Mouse (Mus musculus) forebrain, embryonic 14.5 days (tissue): ENCODE measurements around the gene Slc16a14. TPM values are rescaled to one million over a fixed set of nuclear protein-coding genes. Genes with fewer than 3 reads are reported as not detected.

Source experiments
- ATAC-seq: fragments of 200-750 bp; cut with Nextera tagmentation; 2 replicates; pipeline ENCODE4 v1.8.0; 2017; ENCODE audit warnings: mild to moderate bottlenecking, moderate library complexity
- DNase-seq: peaks from one replicate; pipeline ENCODE4 v3.0.0-alpha.2; 2015; ENCODE audit warnings: low spot score
- H3K27ac ChIP-seq: fragments of 300-500 bp; sonication (generic); 2 replicates; pipeline ENCODE4 v1.5.1; 2014; ENCODE audit warnings: low read depth, mild to moderate bottlenecking, control low read depth, low read length, moderate library complexity
- H3K27me3 ChIP-seq: fragments of 300-500 bp; sonication (generic); replicated peaks from 2 replicates; pipeline ENCODE4 v1.6.1; 2014; ENCODE audit warnings: low read length, control low read depth, mixed read lengths; ENCODE audit not compliant: control insufficient read depth, insufficient read depth
- H3K36me3 ChIP-seq: fragments of 300-500 bp; sonication (generic); 2 replicates; pipeline ENCODE4 v1.6.1; 2014; ENCODE audit warnings: low read length, control low read depth; ENCODE audit not compliant: control insufficient read depth, insufficient read depth
- H3K4me1 ChIP-seq: fragments of 300-500 bp; sonication (generic); 2 replicates; pipeline ENCODE4 v1.6.1; 2014; ENCODE audit warnings: antibody characterized with exemption, low read length, control low read depth; ENCODE audit not compliant: control insufficient read depth, insufficient read depth
- H3K4me2 ChIP-seq: fragments of 300-500 bp; sonication (generic); 2 replicates; pipeline ENCODE4 v1.6.1; 2014; ENCODE audit warnings: mild to moderate bottlenecking, control low read depth, low read length
- H3K4me3 ChIP-seq: fragments of 300-500 bp; sonication (generic); 2 replicates; pipeline ENCODE4 v1.5.1; 2014; ENCODE audit warnings: low read depth, low read length, control low read depth
- H3K9ac ChIP-seq: fragments of 300-500 bp; sonication (generic); 2 replicates; pipeline ENCODE4 v1.6.1; 2014; ENCODE audit warnings: mild to moderate bottlenecking, low read length, control low read depth, moderate library complexity
- H3K9me3 ChIP-seq: fragments of 300-500 bp; sonication (generic); replicated peaks from 2 replicates; pipeline ENCODE4 v1.6.1; 2016; ENCODE audit warnings: low read length, control low read depth, mixed read lengths; ENCODE audit not compliant: control insufficient read depth
- WGBS: fragments of 180-500 bp; shearing (Covaris S2); extraction: QIAGEN DNeasy Blood & Tissue Kit; methylation state at CpG from one replicate; pipeline ENCODE4 v1.1.7; 2014; 5-methylcytosine and 5-hydroxymethylcytosine counted together
- polyA plus RNA-seq: library from polyadenylated mRNA; unstranded; fragments of >200 nt; fragmentation: Nextera tagmentation; extraction: Ambion mirVana; gene quantifications from 2 replicates; pipeline ENCODE4 v1.2.1, GENCODE M21; 2014

Gene Slc16a14
- polyA plus RNA-seq, 1 experiment from 2014 or later, result 9.1 TPM

DNA sequence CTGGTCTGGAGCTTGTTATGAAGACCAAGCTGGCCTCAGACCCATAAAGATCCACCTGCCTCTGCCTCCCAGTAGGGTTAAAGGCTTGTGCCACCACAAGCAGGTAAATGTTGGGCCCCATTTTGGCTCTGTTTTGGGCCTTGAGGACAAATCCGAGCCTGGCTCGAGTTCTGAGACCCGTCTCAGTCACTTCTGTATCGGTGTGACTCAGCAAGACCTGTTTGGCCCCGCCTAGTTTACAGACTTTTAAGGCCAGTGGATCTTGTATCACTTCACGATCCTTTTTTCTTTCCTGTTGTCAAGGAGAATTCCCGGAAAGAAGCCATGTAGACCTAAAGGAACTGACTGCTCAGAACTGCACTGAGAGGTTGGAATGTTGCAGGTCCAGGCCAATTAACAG lies 44.4 kb downstream of the Slc16a14 start:
- Histone ChIP-seq H3K4me2 (peak overlapping the region; percentile 18; the same call in 1 of the 2 replicates), H3K27ac (peak overlapping the region; percentile 17; the same call in 1 of the 2 replicates)

DNA sequence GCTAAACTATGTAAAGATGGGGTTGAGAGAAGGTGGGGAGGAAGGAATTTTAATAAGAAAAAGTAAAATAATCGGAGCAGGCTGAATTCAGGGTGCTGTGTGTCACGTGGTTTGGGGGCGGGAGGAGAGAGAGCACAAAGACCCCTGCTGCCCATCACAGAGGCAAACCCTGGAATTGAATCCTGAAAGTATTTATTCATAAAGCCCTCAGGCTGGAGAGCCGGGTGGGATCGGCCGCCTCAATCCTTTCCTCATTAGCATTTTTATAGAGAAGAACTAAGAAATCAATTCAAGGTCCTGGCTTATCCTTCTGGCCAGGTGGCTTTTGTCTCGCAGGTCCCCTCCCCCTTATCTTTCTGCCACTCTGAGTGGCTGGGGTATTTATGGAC lies 44.9 kb downstream of the Slc16a14 start:
- 1% methylated on average over 7 of the region's 7 CpGs for WGBS

More for the DNA sequence above, 44.4 kb downstream of the Slc16a14 start:
- DNase-seq (peak; percentile 13), ATAC-seq (peak; percentile 47)
- 46% methylated on average over 7 of the region's 7 CpGs for WGBS
- Histone ChIP-seq H3K36me3 (no peaks in the 10 kb centered on the region), H3K27me3 (no peaks in the 10 kb centered on the region), H3K9ac (no peak overlapping the region), H3K4me1 (peaks cover 13% of the 10 kb centered on the region), H3K9me3 (no peaks in the 10 kb centered on the region), H3K4me3 (no peak overlapping the region)

DNA sequence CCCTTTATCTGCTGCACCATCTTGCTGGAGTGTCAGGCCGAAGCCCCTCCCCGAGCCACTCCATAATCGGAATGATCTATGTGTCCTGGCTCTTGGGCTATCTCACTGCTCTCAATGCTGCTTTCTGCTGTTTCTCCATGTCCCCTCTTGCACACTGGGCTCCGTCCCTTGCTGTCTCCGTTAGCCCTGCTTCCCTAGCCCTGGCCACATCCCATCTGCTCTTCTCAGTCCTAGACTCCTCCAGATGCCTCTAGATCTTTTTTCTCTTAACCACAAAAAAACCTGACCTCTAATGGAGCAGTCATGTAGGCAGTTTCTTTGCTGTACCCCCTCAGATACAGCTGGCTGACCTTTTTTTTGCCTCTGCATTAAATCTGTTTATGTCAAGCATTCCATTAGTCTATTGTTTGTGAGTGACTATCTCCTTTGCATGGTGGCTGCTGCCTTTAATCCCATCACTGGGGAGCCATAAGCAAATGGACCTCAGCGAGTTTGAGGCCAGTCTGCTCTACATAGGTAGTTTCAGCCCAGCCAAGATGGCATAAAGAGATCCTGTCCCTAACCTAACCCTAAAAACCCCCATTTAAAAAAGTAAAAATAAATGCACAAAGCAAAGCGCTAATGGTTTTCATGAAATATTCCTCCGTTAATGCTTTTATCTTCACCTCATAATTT lies 45.5 kb downstream of the Slc16a14 start:
- peak overlapping the region; percentile 18 for H3K4me2 ChIP-seq
- peak overlapping the region; percentile 1; the same call in 1 of the 2 replicates for H3K9ac ChIP-seq
- DNase-seq (peak; percentile 8), ATAC-seq (peak; percentile 48; the same call in 1 of the 2 replicates)
- H3K9me3 ChIP-seq, result no peaks in the 10 kb centered on the region
- no peak overlapping the region for H3K4me3 ChIP-seq
- 36% methylated on average over 8 of the region's 8 CpGs for WGBS
- H3K36me3 ChIP-seq, result no peaks in the 10 kb centered on the region
- peak overlapping the region; percentile 46; the same call in 1 of the 2 replicates for H3K27ac ChIP-seq
- no peaks in the 10 kb centered on the region for H3K27me3 ChIP-seq
- H3K4me1 ChIP-seq, result peaks cover 13% of the 10 kb centered on the region

More for the DNA sequence above, 44.9 kb downstream of the Slc16a14 start:
- peak overlapping the region; percentile 46; the same call in 1 of the 2 replicates for H3K27ac ChIP-seq
- ATAC-seq (peak; percentile 88), DNase-seq (peak; percentile 81)
- H3K9ac ChIP-seq, result peak overlapping the region; percentile 1; the same call in 1 of the 2 replicates
- H3K36me3 ChIP-seq, result no peaks in the 10 kb centered on the region
- peak overlapping the region; percentile 18 for H3K4me2 ChIP-seq
- H3K9me3 ChIP-seq, result no peaks in the 10 kb centered on the region
- no peak overlapping the region for H3K4me3 ChIP-seq
- no peaks in the 10 kb centered on the region for H3K27me3 ChIP-seq
- peaks cover 13% of the 10 kb centered on the region for H3K4me1 ChIP-seq

DNA sequence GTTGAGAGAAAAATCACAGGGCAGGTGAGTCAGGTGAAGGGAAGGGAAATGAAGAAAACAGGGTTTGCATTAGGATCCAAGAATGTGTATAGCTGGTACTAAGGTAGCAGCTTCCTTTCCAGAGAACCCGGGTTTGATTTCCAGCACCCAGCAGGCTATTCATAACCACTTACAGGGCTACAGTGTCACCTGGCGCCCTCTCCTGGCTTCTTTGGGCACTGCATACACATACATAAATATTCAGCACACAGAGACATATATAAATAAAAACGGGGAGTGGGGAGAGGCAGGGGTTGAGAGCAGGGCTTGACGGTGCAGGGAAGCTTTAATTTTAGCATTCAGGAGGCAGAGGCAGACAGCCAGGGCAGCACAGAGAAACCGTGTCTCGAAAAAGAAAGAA lies 49.0 kb downstream of the Slc16a14 start:
- H3K4me3 ChIP-seq, result no peak overlapping the region
- no peak overlapping the region for H3K27ac ChIP-seq
- H3K9me3 ChIP-seq, result no peaks in the 10 kb centered on the region
- DNase-seq, result no peak
- peaks cover 13% of the 10 kb centered on the region for H3K4me1 ChIP-seq
- H3K27me3 ChIP-seq, result no peaks in the 10 kb centered on the region
- no peak overlapping the region for H3K4me2 ChIP-seq
- 92% methylated on average over 6 of the region's 6 CpGs for WGBS
- no peak overlapping the region for H3K9ac ChIP-seq
- no peaks in the 10 kb centered on the region for H3K36me3 ChIP-seq
- ATAC-seq, result no peak

DNA sequence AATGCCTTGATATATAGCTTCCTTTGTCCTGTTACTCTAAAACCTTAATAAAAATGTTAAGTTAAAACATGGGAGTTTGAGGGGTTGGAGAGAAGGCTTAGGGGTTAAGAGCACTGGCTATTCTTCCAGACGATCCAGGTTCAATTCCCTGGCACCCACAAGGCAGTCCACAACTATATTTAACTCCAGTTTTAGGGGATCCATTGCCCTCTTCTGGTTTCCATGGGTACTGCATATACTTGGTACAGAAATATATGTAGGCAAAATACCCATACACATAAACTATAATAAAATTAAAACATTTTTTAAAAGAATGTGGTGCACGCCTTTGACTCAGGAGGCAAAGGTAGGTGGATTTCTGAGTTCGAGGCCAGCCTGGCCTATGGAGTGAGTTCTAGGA lies 49.8 kb downstream of the Slc16a14 start:
- H3K9me3 ChIP-seq, result no peaks in the 10 kb centered on the region
- ATAC-seq, result no peak
- peaks cover 9% of the 10 kb centered on the region for H3K4me1 ChIP-seq
- H3K9ac ChIP-seq, result no peak overlapping the region
- 86% methylated on average over 3 of the region's 3 CpGs for WGBS
- H3K27ac ChIP-seq, result no peak overlapping the region
- DNase-seq, result no peak
- H3K4me3 ChIP-seq, result no peak overlapping the region
- no peaks in the 10 kb centered on the region for H3K36me3 ChIP-seq
- no peaks in the 10 kb centered on the region for H3K27me3 ChIP-seq
- H3K4me2 ChIP-seq, result no peak overlapping the region

DNA sequence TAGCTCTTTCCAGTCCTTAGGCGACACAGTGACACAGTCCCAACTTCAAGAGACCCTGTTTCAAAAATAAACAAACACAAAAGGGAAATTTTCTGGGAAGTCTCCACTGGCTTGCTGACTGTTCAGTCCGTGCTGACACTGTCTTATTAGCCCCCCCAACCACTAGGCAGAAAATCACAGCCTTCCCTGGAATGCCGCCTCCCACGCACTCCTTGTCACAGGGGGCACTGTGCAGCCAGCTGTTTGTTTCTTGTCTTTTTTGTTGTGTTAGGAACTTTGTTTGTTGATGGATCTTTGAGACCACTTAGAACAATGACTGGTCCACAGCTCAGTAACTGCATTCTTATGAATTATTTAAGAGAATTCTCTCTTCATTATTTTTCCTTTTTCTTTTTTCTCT lies 51.0 kb downstream of the Slc16a14 start:
- WGBS, result 71% methylated on average over 4 of the region's 4 CpGs
- H3K4me1 ChIP-seq, result no peaks in the 10 kb centered on the region
- H3K36me3 ChIP-seq, result no peaks in the 10 kb centered on the region
- H3K9ac ChIP-seq, result no peak overlapping the region
- no peak overlapping the region for H3K4me2 ChIP-seq
- no peak overlapping the region for H3K4me3 ChIP-seq
- DNase-seq, result no peak
- H3K27me3 ChIP-seq, result no peaks in the 10 kb centered on the region
- no peak for ATAC-seq
- H3K9me3 ChIP-seq, result no peaks in the 10 kb centered on the region
- no peak overlapping the region for H3K27ac ChIP-seq

DNA sequence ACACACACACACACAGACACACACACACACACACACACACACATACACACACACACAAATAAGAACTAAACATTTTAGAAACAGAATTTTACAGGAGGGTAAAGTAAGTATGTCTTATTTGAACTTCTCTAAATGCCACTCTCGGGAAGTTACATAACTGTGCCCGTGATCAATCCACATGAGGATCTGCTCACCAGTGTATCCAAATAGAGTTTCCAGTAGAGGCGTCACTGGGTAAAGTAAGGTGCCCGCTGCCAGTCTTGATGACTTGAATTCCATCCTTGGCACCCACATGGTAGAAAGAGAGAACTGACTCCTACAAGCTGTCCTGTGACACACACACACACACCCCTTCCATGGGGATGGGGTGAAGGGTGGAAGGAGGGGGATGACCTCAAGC lies 52.0 kb downstream of the Slc16a14 start:
- ATAC-seq, result no peak
- Histone ChIP-seq H3K36me3 (no peaks in the 10 kb centered on the region), H3K4me1 (no peaks in the 10 kb centered on the region), H3K4me2 (no peak overlapping the region), H3K4me3 (no peak overlapping the region), H3K27me3 (no peaks in the 10 kb centered on the region), H3K9me3 (no peaks in the 10 kb centered on the region), H3K9ac (no peak overlapping the region), H3K27ac (no peak overlapping the region)
- 90% methylated on average over 4 of the region's 4 CpGs for WGBS
- no peak for DNase-seq

DNA sequence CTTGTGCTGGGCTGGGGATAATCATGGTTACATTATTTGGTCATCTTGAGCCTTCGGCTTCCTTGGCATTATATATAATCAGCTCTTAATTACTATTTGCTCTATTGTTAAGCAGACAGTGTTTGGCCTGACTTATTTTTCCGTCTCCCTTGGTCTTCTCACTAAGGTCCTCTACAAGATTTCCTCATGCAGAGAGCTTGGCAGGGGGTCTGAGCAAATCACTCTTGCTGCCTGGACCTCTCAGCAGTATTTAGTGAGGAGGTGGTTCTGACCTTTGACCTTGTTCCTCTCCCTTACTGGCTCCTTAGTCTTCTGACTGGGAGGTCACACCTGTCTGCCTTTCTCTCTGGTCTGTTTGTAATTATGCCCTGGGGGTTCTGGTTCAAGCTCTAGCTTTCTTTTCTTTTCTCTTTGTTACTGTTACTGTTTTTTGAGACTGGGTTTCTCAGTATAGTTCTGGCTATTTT lies 52.8 kb downstream of the Slc16a14 start:
- no peaks in the 10 kb centered on the region for H3K4me1 ChIP-seq
- no peak overlapping the region for H3K9ac ChIP-seq
- no peak overlapping the region for H3K4me2 ChIP-seq
- no peaks in the 10 kb centered on the region for H3K27me3 ChIP-seq
- no peaks in the 10 kb centered on the region for H3K9me3 ChIP-seq
- H3K27ac ChIP-seq, result no peak overlapping the region
- H3K4me3 ChIP-seq, result no peak overlapping the region
- no peaks in the 10 kb centered on the region for H3K36me3 ChIP-seq
- ATAC-seq (no peak), DNase-seq (no peak)
- WGBS, result 33% methylated on average over 2 of the region's 2 CpGs
